Mouse (Mus musculus) urinary bladder, adult 18-20 months (tissue): ENCODE measurements around the gene Mydgf.

Experiments
- DNase-seq, 2 experiments: peaks; one replicate each; pipeline ENCODE4 v3.0.0; 2022; ENCODE audit warnings: low spot score in 2 of 2, mixed read lengths in 2 of 2

The Mydgf gene

DNA sequence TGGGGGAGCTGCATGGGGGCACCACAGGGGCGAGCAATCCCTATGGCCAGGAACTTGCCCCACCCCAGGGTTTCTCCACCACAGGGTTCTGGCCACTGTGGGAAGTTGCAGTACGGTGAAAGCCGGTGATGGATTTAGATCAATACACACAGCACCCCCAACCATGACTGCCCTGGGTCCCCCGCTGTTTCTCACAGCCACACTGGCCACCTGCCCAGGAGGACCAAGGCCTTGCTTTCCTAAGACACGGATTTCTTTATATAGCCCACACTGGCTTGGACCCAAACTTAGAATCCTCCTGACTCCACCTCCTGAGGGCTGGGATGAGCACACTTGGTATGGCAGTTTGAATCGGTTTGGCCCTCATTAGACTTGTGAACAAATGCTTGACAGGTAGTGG, 7.5 kb upstream of the Mydgf start:
- no peak for DNase-seq

DNA sequence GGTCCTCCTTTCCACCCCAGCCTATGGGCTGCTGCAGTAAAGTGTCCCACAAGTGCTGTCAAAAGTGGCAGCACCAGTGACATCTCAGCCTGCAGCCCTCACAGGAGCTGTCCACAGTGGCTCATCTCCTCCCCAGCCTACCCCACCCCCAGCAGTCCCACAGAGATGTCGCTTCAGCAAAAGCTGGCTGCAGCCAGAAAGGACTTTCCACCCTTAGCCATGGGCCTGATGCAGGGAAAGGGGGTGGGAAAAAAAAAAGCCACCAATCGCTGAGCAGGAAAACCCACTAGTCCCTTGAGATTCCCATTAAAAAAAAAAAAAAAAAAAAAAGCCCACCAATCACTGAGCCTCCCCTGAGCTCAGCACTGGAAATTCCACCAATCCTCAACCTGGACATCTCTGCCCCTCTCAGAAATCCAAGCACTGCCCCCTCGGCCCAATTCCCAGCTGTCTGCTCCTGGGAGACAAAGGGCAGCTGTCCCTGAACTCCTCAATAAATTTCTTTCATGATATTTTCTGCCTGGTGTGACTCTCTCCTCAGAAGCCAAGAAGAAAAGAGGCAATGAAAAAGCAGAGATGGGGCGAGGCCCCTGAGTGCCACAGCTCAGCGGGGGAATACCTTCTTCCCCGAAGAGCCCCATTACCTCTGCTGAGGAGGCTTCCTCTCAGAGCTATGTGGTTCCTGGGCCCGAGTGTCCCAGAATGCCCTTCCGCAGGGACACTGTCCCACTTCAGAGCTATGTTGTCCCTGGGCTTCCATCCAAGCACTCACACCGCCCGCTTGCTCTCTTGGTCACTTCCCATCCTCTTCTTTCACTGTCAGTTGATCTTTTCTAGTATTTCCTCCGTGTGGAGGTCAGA, 1.8 kb upstream of the Mydgf start:
- DNase-seq = peak in 1 of 2 experiments; percentile 43

DNA sequence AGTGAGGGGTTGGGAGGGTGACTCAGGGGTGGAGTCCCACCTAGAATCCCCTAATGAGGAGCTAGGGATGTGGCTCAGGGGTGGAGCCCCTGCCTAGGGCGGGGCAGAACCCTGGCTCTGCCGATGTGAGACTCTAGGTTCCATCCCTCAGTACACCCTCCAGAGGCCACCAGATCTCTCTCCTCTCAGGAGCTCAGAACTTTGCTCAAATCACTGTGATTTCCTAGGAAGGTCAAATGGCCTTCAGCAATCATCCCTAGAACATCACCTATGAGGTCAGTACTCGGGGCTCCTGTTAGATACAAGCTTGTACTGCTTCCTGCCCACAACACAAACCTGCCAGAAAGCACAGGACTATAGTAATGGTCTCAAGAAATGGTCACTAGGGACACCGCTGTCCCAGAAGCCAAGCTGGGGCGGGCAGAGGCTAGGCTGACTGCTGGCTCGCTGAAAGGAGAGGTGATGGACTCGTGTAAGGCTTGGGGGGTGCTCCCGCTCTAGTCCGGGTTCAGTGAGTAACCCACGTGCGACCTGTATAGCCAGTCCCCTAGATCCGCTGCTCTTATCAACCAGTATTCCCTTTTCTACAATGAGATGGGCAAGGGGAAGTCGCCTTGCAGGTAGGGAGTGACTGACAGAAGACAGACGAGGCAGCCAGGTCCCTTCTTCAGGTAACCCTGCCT, 604 bp downstream of the Mydgf start:
- DNase-seq = no peak

DNA sequence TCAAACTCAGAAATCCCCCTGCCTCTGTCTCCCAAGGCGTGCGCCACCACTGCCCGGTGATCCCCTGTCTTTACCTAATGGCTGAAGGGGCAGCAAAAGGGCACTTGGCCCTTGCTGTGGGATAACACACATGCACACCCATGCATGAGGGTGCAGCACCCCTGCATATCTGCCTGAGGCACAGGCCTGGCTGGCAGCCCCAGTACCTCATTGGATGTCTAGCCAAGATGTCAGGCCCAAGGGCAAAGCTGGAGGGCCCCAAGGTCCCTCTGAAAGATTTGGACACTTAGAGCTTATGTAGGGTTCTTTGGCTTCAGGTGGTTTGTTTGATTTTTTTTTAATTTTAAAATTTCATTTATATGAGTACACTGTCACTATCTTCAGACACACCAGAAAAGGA, 8.3 kb downstream of the Mydgf start:
- DNase-seq = no peak

DNA sequence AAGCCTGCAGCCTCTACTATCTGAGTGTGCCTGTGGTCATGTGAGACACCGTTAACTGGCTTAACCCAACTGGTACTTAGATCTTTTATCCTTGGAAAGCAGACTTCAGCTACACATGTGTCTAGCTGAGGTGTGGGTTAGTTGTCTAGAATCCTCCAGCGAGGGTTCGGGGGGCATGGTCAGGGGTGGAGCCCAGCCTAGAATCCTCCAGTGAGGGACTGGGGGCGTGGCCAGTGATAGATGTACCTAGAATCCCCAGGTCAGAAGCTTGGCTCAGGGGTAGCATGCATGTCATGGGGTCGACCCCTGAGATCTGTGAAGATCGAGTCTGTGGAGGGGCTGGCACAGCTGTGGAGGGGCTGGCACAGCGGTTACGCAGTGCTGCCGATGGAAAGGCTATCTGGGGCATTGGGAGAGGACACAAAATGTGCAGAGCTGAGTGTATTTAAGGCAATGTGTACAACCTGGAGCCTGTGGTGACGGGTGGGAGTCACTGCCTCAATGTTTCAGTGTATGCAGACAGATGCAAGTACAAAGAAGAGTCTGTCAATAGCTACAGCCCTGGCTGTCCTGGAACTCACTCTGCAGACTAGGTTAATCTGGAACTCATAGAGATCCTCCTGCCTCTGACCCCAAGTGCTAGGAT, 10.2 kb downstream of the Mydgf start:
- DNase-seq = no peak

DNA sequence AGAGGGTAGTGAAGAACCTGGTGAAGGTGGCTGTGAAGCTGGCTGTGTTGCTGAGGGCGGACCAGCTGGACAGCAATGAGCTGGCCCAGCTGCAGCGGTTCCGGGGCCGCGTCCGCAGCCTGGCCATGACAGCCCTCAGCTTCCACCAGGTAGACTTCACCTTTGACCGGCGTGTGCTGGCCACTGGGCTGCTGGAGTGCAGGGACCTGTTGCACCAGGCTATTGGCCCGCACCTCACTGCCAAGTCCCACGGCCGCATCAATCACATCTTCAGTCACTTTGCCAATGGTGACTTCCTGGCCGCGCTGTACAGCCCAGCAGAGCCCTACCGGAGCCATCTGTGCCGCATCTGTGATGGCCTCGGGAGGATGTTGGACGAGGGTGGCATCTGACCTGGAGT, 11.8 kb downstream of the Mydgf start:
- DNase-seq = no peak

DNA sequence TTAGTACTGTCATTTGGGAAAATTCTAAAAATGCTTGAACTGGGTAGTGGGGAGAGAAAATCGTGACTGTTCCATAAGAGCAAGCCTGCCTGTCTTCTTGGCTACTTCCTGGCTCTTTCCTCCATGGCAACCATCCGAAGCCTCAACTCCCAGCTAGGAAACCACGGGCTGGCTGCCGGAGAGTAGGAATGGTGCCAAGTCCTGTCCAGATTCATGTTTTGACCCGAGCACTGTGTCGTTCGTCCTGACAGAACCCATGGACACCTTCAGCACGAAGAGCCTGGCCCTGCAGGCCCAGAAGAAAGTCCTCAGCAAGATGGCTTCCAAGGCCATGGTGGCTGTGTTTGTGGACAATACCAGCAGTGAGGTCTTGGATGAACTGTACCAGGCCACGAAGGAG, 12.3 kb downstream of the Mydgf start:
- DNase-seq = no peak

DNA sequence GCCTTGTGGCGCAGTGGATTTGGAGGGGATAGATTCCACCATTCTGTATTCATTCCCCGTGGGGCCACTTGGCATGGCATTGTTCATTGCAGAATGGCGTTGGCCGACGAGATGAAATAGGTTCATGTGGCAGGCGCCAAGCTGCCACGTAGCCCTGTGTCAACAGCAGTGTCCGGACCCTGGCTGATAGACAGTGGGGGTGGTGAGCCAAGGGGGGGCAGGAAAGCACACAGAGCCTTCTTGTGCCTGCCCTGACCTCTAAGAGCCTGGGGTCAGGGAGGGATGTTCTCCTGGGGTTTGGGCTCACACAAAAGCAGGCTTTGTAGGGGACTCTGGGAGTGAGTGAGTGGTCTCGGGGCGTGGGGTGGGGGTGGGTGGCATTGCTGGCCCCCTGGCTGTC, 13.1 kb downstream of the Mydgf start:
- no peak for DNase-seq

DNA sequence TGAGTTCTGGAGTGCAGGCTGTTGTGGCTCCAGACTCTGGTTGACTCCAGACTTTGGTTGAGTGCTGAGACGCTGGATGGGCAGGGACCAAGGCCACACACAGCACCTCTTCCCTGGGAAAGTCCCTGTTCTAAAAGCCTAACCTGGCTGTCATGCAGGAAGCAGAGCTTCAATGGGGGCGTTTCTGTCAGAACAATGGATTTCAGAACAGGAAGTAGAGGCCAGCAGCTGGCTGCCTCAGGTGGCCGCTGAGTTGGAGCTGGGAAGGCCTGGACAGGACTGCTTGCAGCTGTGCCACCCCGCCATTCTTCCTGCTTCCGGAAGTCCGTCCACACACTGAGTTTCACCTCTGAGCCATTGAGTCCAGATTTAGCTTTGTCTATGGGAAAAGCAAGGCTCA, 13.9 kb downstream of the Mydgf start:
- DNase-seq = no peak

DNA sequence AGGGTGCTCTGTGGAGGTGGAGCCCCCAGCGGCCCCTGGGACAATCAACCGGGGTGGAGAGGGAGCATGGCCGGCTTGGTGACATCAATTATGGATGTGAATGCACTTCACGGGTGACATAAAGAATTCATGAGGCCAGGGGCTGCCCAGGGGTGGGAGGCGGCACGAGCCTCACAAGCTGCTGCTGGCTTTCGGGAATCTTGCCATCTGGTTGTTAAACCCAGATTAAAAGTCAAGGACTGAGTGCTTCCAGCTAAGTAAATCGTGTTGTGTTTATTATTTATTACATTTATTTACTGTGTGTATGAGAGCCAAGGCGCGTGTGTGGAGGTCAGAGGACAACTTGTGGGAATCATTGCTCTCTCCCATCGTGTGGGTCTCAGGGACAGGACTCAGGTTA, 18.0 kb downstream of the Mydgf start:
- DNase-seq = no peak

DNA sequence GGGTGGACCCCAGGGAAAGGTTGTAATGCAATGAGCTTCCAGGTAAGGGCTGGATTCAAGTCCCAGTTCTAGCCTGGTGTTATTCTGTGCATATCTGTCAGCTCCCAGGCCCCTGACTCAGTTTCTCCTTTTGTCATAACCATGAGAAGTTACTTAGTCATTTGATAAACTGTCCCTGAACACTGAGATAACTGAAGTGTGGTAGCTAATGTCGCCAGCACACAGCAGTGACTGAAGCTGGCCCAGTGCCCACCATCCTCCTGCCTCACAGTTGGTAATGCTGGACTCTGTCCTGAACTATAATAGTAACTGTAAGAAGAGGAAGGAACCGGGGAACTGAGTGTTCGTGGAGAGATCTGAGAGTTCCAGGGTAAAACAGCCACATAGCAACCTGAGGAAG, 19.2 kb downstream of the Mydgf start:
- DNase-seq = no peak

DNA sequence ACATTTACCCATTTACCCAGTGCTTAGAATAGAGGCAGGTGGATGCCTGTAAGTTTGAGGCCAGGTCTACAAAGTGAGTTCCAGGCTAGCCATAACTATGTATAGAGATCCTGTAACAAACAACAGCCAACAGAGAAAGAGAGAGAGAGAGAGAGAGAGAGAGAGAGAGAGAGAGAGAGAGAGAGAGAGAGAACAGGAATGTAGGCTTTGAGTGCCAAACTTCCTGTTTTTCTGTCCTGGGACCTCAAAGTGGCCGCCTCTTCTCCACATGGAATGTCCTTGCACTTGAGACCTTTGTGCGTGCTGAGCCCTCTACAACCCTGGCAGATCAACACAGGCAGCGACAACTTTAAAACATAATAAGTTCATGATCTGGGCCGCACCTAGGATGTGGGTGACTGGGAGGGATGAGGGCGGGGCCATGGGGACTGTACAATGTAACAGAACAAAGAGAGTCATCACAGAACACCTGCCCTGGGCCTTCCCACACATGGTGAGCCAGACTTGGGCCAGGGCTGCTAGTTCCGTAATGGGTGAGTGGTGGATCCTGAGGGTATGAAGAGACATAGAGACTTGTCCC, 20.1 kb downstream of the Mydgf start:
- DNase-seq = no peak

DNA sequence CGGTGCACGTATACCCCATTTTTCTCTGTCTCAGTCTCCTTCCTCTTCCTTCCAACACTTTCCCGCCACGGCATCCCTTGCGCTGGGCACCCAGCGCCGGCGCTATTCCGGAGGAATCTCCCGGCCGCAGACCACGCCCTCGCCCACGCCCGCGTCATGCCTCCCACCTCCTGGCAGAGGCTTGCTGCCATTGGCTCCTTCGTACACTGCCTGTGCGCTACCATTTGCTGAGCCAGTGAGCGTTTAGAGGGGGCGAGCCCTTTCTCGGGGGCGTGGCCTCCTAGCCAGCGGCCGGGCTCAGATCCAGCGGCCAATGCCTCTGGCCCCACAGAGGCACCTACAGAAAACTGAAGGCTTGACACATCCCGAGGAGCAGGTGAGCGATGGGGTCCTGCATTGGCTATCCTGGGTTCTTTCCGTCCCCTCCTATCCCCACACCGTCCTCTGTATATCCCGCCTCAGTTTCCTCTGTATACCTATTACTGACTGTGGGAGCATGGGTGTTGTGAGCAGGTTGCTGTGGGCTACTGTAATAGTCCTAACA, 21.4 kb downstream of the Mydgf start, which contains the start of gene Tnfaip8l1:
Gene Tnfaip8l1, plus strand, starts transcription at position 247 of the 544 bp plus-strand sequence.
- peak; percentile 84 to 90 for DNase-seq

DNA sequence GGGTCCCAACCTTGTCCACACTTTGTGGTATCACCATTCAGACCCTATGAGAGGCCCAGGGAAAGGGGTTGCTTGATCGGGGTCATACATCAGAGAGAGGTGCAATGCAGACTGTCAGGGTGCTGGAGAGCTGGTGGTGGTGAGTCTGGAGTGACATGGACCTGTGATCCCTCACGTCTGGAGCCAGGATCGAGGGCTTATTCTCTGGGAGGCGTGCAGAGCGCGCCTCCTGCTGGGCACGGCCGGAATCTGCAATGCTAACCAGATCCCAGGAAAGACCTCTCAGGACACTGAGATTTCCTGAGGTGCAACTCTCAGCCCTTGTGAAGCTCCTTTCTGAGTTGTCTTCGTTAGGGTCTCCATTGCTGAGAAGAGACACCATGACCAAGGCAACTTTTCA, 24.0 kb downstream of the Mydgf start:
- DNase-seq = peak in 1 of 2 experiments; percentile 31

DNA sequence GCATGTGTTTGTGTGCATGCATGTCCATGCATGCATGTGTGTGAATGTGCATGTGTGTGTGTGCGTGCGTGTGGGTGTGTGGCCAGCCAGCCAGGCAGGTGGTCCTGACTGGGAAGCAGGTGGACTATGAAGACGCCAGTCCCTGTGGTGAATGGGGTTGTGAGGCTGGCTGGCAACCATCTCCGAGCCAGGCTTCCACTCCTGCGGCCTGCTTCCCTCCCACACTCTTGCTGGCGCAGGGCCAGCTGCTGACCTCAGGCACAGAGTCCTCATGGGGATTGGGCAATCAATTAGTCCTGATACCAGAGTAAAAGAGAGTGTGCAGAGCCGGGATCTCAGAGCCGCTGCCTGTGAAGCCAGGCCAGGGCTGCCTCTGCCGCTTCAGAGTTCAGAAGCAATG, 30.1 kb downstream of the Mydgf start:
- DNase-seq = no peak

DNA sequence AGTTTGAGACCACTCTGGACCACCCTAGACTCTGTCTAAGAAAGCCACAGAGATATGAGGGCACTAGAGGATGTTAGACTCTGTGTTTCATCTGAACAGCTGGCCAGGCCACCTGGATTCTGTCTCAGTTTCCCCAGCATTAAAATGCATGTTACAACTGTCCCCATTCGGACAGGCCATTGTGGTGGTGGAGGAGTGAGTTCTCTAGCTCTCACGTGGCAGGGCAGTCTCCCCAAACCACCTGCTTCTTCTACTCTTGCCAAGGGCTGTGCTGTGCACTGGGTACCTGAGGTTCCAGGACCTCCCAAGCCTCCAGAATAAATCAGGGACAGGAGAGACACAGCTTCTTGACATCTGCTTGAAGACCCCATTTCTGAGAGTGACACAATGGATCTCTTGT, 33.8 kb downstream of the Mydgf start:
- DNase-seq = no peak

DNA sequence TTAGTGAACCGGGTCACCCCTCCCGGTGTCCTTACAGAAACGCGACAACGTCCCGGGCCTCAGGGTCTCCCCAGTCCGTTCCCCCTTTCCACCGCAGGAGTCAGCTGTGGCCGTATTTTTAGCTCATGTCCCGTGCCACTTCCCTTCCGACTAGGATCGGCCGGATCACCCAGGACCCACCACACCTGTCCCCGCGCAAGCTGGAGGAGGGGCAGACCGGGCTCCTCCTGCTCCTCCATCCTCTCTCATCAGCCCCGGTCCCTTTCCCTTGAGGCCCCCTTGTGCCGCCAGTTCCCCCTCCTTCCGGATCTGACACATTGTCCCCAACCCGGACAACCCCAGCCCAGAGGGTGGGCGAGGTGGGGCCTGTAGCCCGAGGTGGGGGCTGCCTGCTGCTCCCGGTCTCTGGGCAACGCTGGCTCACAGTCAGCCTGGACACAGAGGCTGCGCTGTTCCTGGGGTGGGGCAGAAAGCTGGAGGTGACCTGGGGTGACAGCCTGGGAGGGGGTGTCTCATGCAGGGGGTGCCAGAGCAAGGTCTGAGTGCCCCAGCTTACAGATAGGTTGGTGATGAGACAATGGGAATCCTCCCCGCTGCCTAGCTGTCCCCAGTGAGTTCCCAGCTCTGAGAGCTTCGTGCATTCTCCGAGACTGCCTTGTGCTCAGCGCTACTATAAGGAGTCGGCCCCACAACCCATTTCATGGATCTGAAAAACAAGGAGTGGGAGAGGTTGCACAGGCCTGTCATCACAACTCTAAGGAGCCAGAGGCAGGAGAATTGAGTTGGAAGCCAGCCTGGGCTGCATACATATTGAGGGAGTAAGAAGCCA, 34.7 kb downstream of the Mydgf start:
- no peak for DNase-seq

DNA sequence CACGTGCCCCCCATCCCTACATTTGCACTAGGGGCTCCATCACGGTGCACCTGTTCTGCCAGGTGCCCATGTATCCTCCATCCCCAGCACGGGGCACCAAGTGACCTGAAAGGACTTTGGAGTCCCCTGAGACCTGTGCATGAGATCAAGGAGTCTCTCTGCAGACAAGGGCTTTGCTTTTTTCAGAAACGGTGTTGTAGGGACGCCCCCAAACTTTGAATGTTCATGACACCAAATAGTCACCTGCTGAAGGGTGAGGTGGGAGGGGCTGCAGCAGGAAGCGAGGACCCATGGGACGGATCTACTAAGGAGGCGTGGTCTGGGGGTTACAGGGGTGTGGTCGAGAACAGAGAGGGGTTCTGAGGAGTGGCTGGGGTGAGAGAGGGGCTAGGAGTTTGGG, 35.4 kb downstream of the Mydgf start:
- DNase-seq = no peak

DNA sequence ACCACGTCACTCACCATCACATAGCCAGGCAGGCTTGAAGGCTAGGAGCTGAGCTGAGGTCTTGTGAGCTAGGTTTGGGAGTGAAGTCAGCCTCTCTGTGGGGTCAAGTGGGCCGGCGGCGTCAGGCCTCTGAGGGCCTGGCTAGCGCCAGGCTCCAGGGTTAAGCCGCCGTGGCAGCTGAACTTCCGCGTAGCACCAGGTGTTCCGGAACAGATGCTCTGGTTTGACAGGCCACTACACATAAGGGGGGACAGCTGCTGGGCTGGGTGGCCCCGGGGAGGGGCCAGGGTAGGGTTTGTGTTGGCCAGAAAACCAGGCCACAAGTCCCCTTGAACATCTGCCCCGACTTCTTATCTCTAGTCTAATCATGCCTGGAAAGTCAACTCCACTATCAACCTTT, 36.3 kb downstream of the Mydgf start:
- DNase-seq = no peak

DNA sequence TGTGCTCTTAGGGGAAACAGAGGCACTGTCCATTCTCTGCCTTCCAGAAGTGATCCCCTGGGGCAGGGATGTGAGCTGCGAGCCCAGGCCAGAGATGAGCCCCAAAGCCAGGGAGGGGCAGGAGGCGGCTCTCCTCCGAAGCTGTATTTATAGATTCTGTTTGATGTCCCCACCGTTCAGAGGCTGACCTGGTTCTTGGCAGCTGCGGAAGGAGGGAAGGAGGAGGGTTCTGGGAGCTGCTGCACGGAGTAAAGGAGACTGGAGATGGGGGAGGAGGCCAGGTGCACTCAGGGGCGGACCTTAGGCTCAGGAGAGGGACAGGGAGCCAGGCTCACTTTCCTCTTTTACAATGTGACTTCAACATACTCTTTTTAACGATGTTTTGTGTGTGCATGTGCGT, 37.6 kb downstream of the Mydgf start:
- no peak for DNase-seq

DNA sequence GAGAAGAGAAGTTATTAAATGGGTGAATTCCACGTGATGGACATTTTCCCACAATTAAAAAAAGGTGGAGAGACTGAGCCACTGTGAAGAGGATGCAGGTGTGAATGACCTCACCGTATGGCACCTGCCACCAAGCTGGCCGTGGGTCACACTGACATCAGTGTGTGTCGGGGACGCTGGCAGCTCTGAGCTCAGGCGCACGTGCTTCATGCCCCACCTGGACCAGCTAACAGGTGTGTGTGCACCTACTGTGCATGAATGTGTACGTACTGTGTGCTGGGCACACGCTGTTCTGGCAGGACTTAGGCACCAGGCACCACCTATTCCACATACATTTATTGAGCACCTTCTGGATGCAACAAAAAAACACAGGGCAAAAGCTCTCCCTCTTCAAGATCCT, 39.2 kb downstream of the Mydgf start:
- DNase-seq = no peak
